Mouse (Mus musculus): ENCODE results near the gene 1700003F12Rik. TPM values are rescaled to one million over a fixed set of nuclear protein-coding genes. Genes with fewer than 3 reads are reported as not detected.

1700003F12Rik gene
- total RNA-seq, 1 experiment from 2014 or later = not detected

GRCm38 (mm10) chr2:154549127-154549885 is 2.4 kb downstream of the 1700003F12Rik start:
- peak; percentile 76 for DNase-seq

- no peak for DNase-seq
Measured at GRCm38 (mm10) chr2:154549886-154550189, 3.0 kb downstream of the 1700003F12Rik start.

GRCm38 (mm10) chr2:154550937-154551336 is 4.1 kb downstream of the 1700003F12Rik start:
- DNase-seq = no peak

GRCm38 (mm10) chr2:154551476-154551875 is 4.6 kb downstream of the 1700003F12Rik start, which contains the start of gene Actl10:
Gene Actl10 (plus strand): TSS chr2:154551776.
- no peak for DNase-seq

- DNase-seq = no peak
Measured at GRCm38 (mm10) chr2:154551927-154552326, 5.0 kb downstream of the 1700003F12Rik start.

GRCm38 (mm10) chr2:154552424-154552907 is 5.6 kb downstream of the 1700003F12Rik start:
- peak; percentile 75 for DNase-seq

- no peak for DNase-seq
Measured at GRCm38 (mm10) chr2:154555235-154555634, 8.3 kb downstream of the 1700003F12Rik start.

GRCm38 (mm10) chr2:154557184-154557832 is 10.4 kb downstream of the 1700003F12Rik start:
- no peak for DNase-seq

GRCm38 (mm10) chr2:154558264-154559039 is 11.6 kb downstream of the 1700003F12Rik start, which contains the start of gene Necab3:
Gene Necab3 (minus strand): TSS chr2:154558890.
- DNase-seq = peak; percentile 70

- no peak for DNase-seq
Measured at GRCm38 (mm10) chr2:154563612-154564170, 16.8 kb downstream of the 1700003F12Rik start.

GRCm38 (mm10) chr2:154565562-154565961 is 18.7 kb downstream of the 1700003F12Rik start:
- no peak for DNase-seq

GRCm38 (mm10) chr2:154566641-154567040 is 19.8 kb downstream of the 1700003F12Rik start:
- DNase-seq = no peak

GRCm38 (mm10) chr2:154567766-154568165 is 20.9 kb downstream of the 1700003F12Rik start:
- no peak for DNase-seq

- DNase-seq = no peak
Measured at GRCm38 (mm10) chr2:154568329-154569070, 21.6 kb downstream of the 1700003F12Rik start.

- DNase-seq = peak; percentile 80
Measured at GRCm38 (mm10) chr2:154569071-154569748, 22.3 kb downstream of the 1700003F12Rik start.

GRCm38 (mm10) chr2:154569836-154570286 is 23.0 kb downstream of the 1700003F12Rik start, which contains the start of gene E2f1:
Gene E2f1 (minus strand): TSS chr2:154569892.
- peak; percentile 98 for DNase-seq

GRCm38 (mm10) chr2:154570666-154571065 is 23.8 kb downstream of the 1700003F12Rik start:
- no peak for DNase-seq

GRCm38 (mm10) chr2:154571266-154571665 is 24.4 kb downstream of the 1700003F12Rik start:
- DNase-seq = no peak

GRCm38 (mm10) chr2:154571976-154572375 is 25.1 kb downstream of the 1700003F12Rik start:
- DNase-seq = no peak

GRCm38 (mm10) chr2:154572996-154573395 is 26.1 kb downstream of the 1700003F12Rik start:
- DNase-seq = no peak

- no peak for DNase-seq
Measured at GRCm38 (mm10) chr2:154574271-154574670, 27.4 kb downstream of the 1700003F12Rik start.

Data from adrenal gland, postnatal 25 days (tissue).